Mouse (Mus musculus) embryonic facial prominence, embryonic 12.5 days (tissue): ENCODE data around the gene Cpm. TPM values are rescaled to one million over a fixed set of nuclear protein-coding genes. Genes with fewer than 3 reads are reported as not detected.

ENCODE experiments used
- ATAC-seq: fragments of 200-750 bp; cut with Nextera tagmentation; 2 replicates; pipeline ENCODE4 v1.8.0; 2017; ENCODE audit not compliant: insufficient number of reproducible peaks, insufficient read depth, low FRiP score, low TSS enrichment
- H3K27ac ChIP-seq: fragments of 300-500 bp; sonication (generic); 2 replicates; pipeline ENCODE4 v1.5.1; 2016; ENCODE audit warnings: mild to moderate bottlenecking
- H3K27me3 ChIP-seq: fragments of 300-500 bp; sonication (generic); 2 replicates; pipeline ENCODE4 v1.6.1; 2016; ENCODE audit warnings: mild to moderate bottlenecking, moderate library complexity
- H3K36me3 ChIP-seq: fragments of 300-500 bp; sonication (generic); 2 replicates; pipeline ENCODE4 v1.6.1; 2016; ENCODE audit warnings: mild to moderate bottlenecking
- H3K4me1 ChIP-seq: fragments of 300-500 bp; sonication (generic); 2 replicates; pipeline ENCODE4 v1.6.1; 2016
- H3K4me2 ChIP-seq: fragments of 300-500 bp; sonication (generic); replicated peaks from 2 replicates; pipeline ENCODE4 v1.6.1; 2016; ENCODE audit warnings: mild to moderate bottlenecking, moderate library complexity
- H3K4me3 ChIP-seq: fragments of 300-500 bp; sonication (generic); 2 replicates; pipeline ENCODE4 v1.5.1; 2016; ENCODE audit warnings: mild to moderate bottlenecking
- H3K9ac ChIP-seq: fragments of 300-500 bp; sonication (generic); 2 replicates; pipeline ENCODE4 v1.6.1; 2016; ENCODE audit warnings: mild to moderate bottlenecking, moderate library complexity
- H3K9me3 ChIP-seq: fragments of 300-500 bp; sonication (generic); 2 replicates; pipeline ENCODE4 v1.6.1; 2016; ENCODE audit warnings: mild to moderate bottlenecking, moderate library complexity
- WGBS: fragments of 180-500 bp; shearing (Covaris S2); methylation state at CpG from one replicate; pipeline ENCODE4 v1.1.7; 2016; 5-methylcytosine and 5-hydroxymethylcytosine counted together
- polyA plus RNA-seq: library from polyadenylated mRNA; unstranded; fragments of >200 nt; fragmentation: Nextera tagmentation; extraction: Ambion mirVana; gene quantifications from 2 replicates; pipeline ENCODE4 v1.2.1, GENCODE M21; 2016

The Cpm gene
- polyA plus RNA-seq, 1 experiment from 2014 or later = 20.4 TPM

DNA sequence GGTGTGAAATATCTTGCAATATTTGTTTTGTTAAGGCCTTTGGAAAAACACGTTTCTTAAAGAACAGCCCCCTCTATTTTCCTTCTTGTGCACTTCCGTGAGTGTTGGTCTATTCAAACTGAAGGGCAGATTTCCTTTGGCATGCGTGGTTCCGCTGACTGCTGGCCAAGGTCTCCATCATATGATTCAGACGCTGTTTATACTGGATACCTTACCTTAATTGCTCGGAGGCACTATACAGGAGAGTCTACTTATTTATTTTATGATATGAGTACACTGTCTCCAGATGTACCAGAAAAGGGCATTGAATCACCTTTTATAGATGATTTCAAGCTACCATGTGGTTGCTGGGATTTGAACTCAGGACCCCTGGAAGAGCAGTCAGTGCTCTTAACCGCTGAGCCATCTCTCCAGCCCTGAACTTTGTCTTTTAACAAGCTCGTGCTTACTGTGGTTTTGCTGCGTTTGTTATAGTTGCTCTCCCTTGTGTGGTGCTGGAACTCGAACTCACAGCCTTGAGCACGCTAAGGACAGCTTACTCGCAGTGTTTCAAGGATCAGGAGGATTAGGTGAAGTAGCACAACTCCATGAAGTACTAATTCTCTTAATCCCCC is 20.8 kb downstream of the Cpm start:
- no peaks in the 10 kb centered on the region for H3K9me3 ChIP-seq
- no peak overlapping the region for H3K4me2 ChIP-seq
- WGBS = 89% methylated on average over 12 of the region's 12 CpGs
- ATAC-seq = no peak
- no peaks in the 10 kb centered on the region for H3K4me1 ChIP-seq
- H3K4me3 ChIP-seq = no peak overlapping the region
- no peak overlapping the region for H3K27ac ChIP-seq
- H3K9ac ChIP-seq = no peak overlapping the region
- no peaks in the 10 kb centered on the region for H3K36me3 ChIP-seq
- H3K27me3 ChIP-seq = no peaks in the 10 kb centered on the region

- no peaks in the 10 kb centered on the region for H3K9me3 ChIP-seq
- H3K4me3 ChIP-seq = no peak overlapping the region
- H3K27me3 ChIP-seq = no peaks in the 10 kb centered on the region
- H3K4me2 ChIP-seq = no peak overlapping the region
- H3K4me1 ChIP-seq = no peaks in the 10 kb centered on the region
- H3K36me3 ChIP-seq = no peaks in the 10 kb centered on the region
- H3K27ac ChIP-seq = no peak overlapping the region
- no peak for ATAC-seq
- H3K9ac ChIP-seq = no peak overlapping the region
- WGBS = 85% methylated on average over 7 of the region's 7 CpGs
Measured at GRCm38 (mm10) chr10:117650725-117651124, 21.4 kb downstream of the Cpm start.

GRCm38 (mm10) chr10:117651587-117652377 is 22.5 kb downstream of the Cpm start:
- Histone ChIP-seq H3K4me1 (no peaks in the 10 kb centered on the region), H3K27ac (no peak overlapping the region), H3K27me3 (no peaks in the 10 kb centered on the region), H3K9ac (no peak overlapping the region), H3K9me3 (no peaks in the 10 kb centered on the region), H3K4me2 (no peak overlapping the region), H3K36me3 (no peaks in the 10 kb centered on the region), H3K4me3 (no peak overlapping the region)
- no peak for ATAC-seq
- 59% methylated on average over 10 of the region's 10 CpGs for WGBS

DNA sequence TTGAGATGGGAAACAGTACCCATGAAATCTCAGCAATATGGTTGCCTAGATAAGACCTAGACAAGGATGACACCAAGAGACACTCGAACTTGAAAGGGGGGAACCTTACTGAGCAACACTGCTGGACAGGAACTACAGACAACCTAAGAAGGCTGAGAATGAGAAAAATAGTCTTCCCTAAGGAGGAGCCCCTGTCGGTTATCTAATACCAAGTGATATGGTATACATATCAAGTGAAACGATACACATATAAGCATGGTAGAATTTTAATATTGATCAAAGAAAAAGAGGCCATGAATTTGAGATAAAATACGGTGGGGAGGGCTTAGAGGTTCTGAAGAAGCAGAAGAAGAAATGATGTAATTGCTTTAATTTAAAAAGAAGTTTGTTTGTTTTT is 23.1 kb downstream of the Cpm start:
- no peak overlapping the region for H3K9ac ChIP-seq
- H3K9me3 ChIP-seq = no peaks in the 10 kb centered on the region
- H3K4me1 ChIP-seq = no peaks in the 10 kb centered on the region
- no peak overlapping the region for H3K4me2 ChIP-seq
- H3K27me3 ChIP-seq = no peaks in the 10 kb centered on the region
- H3K36me3 ChIP-seq = no peaks in the 10 kb centered on the region
- 82% methylated on average over 4 of the region's 4 CpGs for WGBS
- no peak overlapping the region for H3K27ac ChIP-seq
- H3K4me3 ChIP-seq = no peak overlapping the region
- no peak for ATAC-seq

DNA sequence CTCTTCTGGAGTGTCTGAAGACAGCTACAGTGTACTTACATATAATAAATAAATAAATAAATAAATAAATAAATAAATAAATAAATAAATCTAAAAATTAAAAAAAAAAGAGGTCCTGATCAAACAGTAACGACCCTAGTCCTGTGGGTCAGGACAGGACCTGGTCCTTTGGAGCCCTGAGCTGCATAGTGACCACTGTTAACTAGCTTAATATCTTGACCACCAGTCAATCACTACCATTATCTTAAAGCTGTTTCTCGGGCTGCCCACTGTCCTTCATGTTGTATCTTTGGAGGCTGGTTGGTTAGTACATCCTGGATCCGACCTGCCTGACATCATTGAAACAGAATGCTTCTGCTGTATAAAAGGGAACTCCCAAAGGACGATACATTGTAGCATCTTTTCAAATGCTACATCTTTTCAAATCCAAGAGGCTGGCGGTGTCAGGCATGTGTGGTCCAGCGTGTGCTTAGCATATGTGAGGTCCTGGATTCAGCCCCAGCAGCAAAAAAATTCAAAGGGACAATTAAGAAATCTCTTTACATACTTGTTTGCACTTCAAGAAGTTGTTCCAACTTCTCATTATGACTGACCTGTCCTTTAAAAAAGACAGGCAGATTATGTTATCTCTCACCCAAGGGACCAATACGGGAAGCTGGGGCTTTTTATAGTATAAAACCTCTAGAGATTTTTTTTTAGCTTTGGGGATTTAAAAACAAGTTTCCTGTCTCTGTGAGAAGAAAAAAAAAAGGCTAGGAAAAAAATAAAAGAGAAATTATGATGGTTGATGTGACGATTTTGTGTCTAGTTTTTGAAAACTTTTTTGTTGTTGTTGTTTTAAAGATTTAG is 23.9 kb downstream of the Cpm start:
- H3K36me3 ChIP-seq = no peaks in the 10 kb centered on the region
- no peaks in the 10 kb centered on the region for H3K4me1 ChIP-seq
- H3K27ac ChIP-seq = no peak overlapping the region
- no peak overlapping the region for H3K4me3 ChIP-seq
- H3K9ac ChIP-seq = no peak overlapping the region
- ATAC-seq = no peak
- no peaks in the 10 kb centered on the region for H3K27me3 ChIP-seq
- no peak overlapping the region for H3K4me2 ChIP-seq
- no peaks in the 10 kb centered on the region for H3K9me3 ChIP-seq
- WGBS = 82% methylated on average over 8 of the region's 8 CpGs

DNA sequence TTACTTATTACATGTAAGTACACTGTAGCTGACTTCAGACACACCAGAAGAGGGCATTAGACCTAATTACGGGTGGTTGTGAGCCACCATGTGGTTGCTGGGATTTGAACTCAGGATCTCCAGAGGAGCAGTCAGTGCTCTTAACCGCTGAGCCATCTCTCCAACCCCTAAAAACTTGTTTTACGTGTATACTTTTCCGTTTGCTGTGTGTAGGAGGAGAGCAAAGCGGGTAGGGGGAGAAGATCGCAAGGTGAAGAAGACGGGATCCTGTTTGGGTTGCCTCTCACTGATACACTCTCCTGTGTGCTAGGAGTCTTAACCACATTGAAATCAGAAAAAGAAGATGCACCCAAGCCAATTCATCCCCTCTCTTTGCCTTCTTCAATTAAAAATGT is 24.5 kb downstream of the Cpm start:
- Histone ChIP-seq H3K4me1 (no peaks in the 10 kb centered on the region), H3K27me3 (no peaks in the 10 kb centered on the region), H3K36me3 (no peaks in the 10 kb centered on the region), H3K4me3 (no peak overlapping the region), H3K4me2 (no peak overlapping the region), H3K9ac (no peak overlapping the region), H3K9me3 (no peaks in the 10 kb centered on the region), H3K27ac (no peak overlapping the region)
- ATAC-seq = no peak
- WGBS = 90% methylated on average over 7 of the region's 7 CpGs

GRCm38 (mm10) chr10:117654576-117655123 is 25.4 kb downstream of the Cpm start:
- Histone ChIP-seq H3K27me3 (no peaks in the 10 kb centered on the region), H3K27ac (no peak overlapping the region)
- 84% methylated on average over 3 of the region's 3 CpGs for WGBS

GRCm38 (mm10) chr10:117655460-117655859 is 26.2 kb downstream of the Cpm start:
- no peak for ATAC-seq
- 0 out of 2 replicates have a peak, but pooled peaks cover 3% of the 10 kb centered on the region for H3K4me1 ChIP-seq
- no peak overlapping the region for H3K27ac ChIP-seq
- WGBS = 90% methylated on average over 9 of the region's 9 CpGs
- H3K4me2 ChIP-seq = no peak overlapping the region
- H3K36me3 ChIP-seq = no peaks in the 10 kb centered on the region
- no peaks in the 10 kb centered on the region for H3K9me3 ChIP-seq
- H3K4me3 ChIP-seq = no peak overlapping the region
- H3K27me3 ChIP-seq = no peaks in the 10 kb centered on the region
- no peak overlapping the region for H3K9ac ChIP-seq

More at GRCm38 (mm10) chr10:117654576-117655123, 25.4 kb downstream of the Cpm start:
- H3K4me2 ChIP-seq = no peak overlapping the region
- no peaks in the 10 kb centered on the region for H3K9me3 ChIP-seq
- H3K4me3 ChIP-seq = no peak overlapping the region
- H3K36me3 ChIP-seq = no peaks in the 10 kb centered on the region
- ATAC-seq = no peak
- H3K9ac ChIP-seq = no peak overlapping the region
- H3K4me1 ChIP-seq = 0 out of 2 replicates have a peak, but pooled peaks cover 2% of the 10 kb centered on the region

DNA sequence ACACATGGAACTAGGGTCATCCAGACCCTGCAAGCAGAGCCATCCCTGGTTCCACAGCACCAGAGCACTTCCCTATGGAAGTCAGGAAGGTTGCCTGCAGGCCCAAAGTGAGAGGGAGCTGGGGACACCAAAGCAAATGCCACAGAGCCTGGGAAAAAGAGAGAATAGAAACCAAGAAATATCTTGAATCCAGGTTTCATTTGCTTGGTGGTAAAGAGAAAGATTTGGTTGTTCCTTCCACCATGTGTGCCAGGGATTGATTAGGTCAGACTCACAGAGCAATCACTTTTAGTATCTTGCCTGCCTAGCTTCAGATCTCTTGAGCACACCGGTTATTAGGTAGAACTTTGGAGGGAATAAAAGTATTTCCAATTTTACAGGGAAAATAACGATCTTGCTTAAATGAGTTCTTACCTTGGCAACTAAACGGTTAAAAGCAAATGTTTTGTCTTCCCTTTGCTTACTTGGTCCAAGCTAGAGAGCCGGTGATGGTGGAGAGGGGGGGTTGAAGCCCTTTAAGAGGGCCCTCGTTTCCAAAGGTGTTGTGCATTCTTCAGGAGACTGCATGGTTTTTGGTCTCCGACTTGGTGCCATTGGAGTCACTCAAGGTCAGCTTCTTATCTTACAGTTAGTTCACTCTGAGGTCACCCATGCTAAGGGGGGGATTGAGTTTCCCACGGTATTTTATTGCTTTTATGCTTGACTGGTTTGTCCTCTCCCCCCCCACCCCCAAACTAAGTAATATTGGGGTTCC is 26.8 kb downstream of the Cpm start:
- WGBS = 53% methylated on average over 7 of the region's 7 CpGs
- H3K27me3 ChIP-seq = no peaks in the 10 kb centered on the region

DNA sequence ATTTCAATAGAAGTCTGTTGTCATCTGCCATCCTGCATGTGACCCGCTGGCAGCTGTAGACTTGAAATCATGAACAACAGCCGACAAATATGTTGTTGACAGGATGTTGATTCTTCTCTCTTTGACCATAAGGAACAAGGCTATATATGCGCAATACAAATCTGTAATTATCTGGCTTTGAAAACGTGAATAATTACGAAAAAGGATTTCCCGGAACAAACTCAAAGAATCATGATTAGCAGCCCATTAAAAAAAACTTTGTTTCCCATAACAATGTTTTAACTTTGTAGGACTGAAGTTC is 27.3 kb downstream of the Cpm start:
- 86% methylated on average over 6 of the region's 6 CpGs for WGBS
- no peak for ATAC-seq
- H3K27me3 ChIP-seq = no peaks in the 10 kb centered on the region
- H3K4me3 ChIP-seq = no peak overlapping the region
- H3K9ac ChIP-seq = no peak overlapping the region
- H3K4me2 ChIP-seq = no peak overlapping the region
- no peaks in the 10 kb centered on the region for H3K9me3 ChIP-seq
- H3K4me1 ChIP-seq = 0 out of 2 replicates have a peak, but pooled peaks cover 3% of the 10 kb centered on the region
- no peaks in the 10 kb centered on the region for H3K36me3 ChIP-seq
- H3K27ac ChIP-seq = no peak overlapping the region

More for the DNA sequence above, 26.8 kb downstream of the Cpm start:
- Histone ChIP-seq H3K4me1 (0 out of 2 replicates have a peak, but pooled peaks cover 3% of the 10 kb centered on the region), H3K9me3 (no peaks in the 10 kb centered on the region), H3K36me3 (no peaks in the 10 kb centered on the region), H3K4me3 (no peak overlapping the region), H3K27ac (no peak overlapping the region), H3K9ac (no peak overlapping the region), H3K4me2 (no peak overlapping the region)
- no peak for ATAC-seq

- whole genome bisulfite sequencing = 82% methylated on average over 7 of the region's 7 CpGs
- H3K36me3 ChIP-seq = no peaks in the 10 kb centered on the region
- ATAC-seq = no peak
Measured at GRCm38 (mm10) chr10:117656985-117657658, 27.8 kb downstream of the Cpm start.

More at GRCm38 (mm10) chr10:117656985-117657658, 27.8 kb downstream of the Cpm start:
- Histone ChIP-seq H3K9me3 (no peaks in the 10 kb centered on the region), H3K4me3 (no peak overlapping the region), H3K27me3 (no peaks in the 10 kb centered on the region), H3K4me1 (0 out of 2 replicates have a peak, but pooled peaks cover 3% of the 10 kb centered on the region), H3K27ac (no peak overlapping the region), H3K9ac (no peak overlapping the region), H3K4me2 (no peak overlapping the region)
